Mouse (Mus musculus) heart, embryonic 16.5 days (tissue): Measurements from ENCODE around the gene Astl. TPM values are rescaled to one million over a fixed set of nuclear protein-coding genes. Genes with fewer than 3 reads are reported as not detected.

Source experiments
- ATAC-seq: fragments of 200-750 bp; cut with Nextera tagmentation; replicated peaks from 2 replicates; pipeline ENCODE4 v1.8.0; 2017; ENCODE audit warnings: moderate number of reproducible peaks; ENCODE audit not compliant: insufficient read depth, low FRiP score; ENCODE audit errors: extremely low read depth
- H3K27ac ChIP-seq: fragments of 300-500 bp; sonication (generic); 2 replicates; pipeline ENCODE4 v1.5.1; 2014; ENCODE audit warnings: mild to moderate bottlenecking, low read length, control low read depth, moderate library complexity
- H3K27me3 ChIP-seq: fragments of 300-500 bp; sonication (generic); 2 replicates; pipeline ENCODE4 v1.6.1; 2014; ENCODE audit warnings: low read length, mixed read lengths; ENCODE audit not compliant: control insufficient read depth, insufficient read depth
- H3K36me3 ChIP-seq: fragments of 300-500 bp; sonication (generic); 2 replicates; pipeline ENCODE4 v1.6.1; 2014; ENCODE audit not compliant: control insufficient read depth, insufficient read depth
- H3K4me1 ChIP-seq: fragments of 300-500 bp; sonication (generic); 2 replicates; pipeline ENCODE4 v1.6.1; 2014; ENCODE audit warnings: low read length, mixed read lengths; ENCODE audit not compliant: control insufficient read depth, insufficient read depth
- H3K4me2 ChIP-seq: fragments of 300-500 bp; sonication (generic); 2 replicates; pipeline ENCODE4 v1.6.1; 2014; ENCODE audit warnings: low read depth, mild to moderate bottlenecking, control low read depth, low read length
- H3K4me3 ChIP-seq: fragments of 300-500 bp; sonication (generic); 2 replicates; pipeline ENCODE4 v1.5.1; 2014; ENCODE audit warnings: mild to moderate bottlenecking, control low read depth, low read length
- H3K9ac ChIP-seq: fragments of 300-500 bp; sonication (generic); 2 replicates; pipeline ENCODE4 v1.6.1; 2014; ENCODE audit warnings: low read length, control low read depth
- H3K9me3 ChIP-seq: fragments of 300-500 bp; sonication (generic); replicated peaks from 2 replicates; pipeline ENCODE4 v1.6.1; 2016; ENCODE audit warnings: low read length; ENCODE audit not compliant: control insufficient read depth
- WGBS: fragments of 180-500 bp; shearing (Covaris S2); extraction: QIAGEN DNeasy Blood & Tissue Kit; methylation state at CpG from one replicate; pipeline ENCODE4 v1.1.7; 2014; 5-methylcytosine and 5-hydroxymethylcytosine counted together
- polyA plus RNA-seq: library from polyadenylated mRNA; unstranded; fragments of >200 nt; fragmentation: Nextera tagmentation; extraction: Ambion mirVana; gene quantifications from 2 replicates; pipeline ENCODE4 v1.2.1, GENCODE M21; 2015

Astl gene
- polyA plus RNA-seq, 1 experiment from 2014 or later = not detected

DNA sequence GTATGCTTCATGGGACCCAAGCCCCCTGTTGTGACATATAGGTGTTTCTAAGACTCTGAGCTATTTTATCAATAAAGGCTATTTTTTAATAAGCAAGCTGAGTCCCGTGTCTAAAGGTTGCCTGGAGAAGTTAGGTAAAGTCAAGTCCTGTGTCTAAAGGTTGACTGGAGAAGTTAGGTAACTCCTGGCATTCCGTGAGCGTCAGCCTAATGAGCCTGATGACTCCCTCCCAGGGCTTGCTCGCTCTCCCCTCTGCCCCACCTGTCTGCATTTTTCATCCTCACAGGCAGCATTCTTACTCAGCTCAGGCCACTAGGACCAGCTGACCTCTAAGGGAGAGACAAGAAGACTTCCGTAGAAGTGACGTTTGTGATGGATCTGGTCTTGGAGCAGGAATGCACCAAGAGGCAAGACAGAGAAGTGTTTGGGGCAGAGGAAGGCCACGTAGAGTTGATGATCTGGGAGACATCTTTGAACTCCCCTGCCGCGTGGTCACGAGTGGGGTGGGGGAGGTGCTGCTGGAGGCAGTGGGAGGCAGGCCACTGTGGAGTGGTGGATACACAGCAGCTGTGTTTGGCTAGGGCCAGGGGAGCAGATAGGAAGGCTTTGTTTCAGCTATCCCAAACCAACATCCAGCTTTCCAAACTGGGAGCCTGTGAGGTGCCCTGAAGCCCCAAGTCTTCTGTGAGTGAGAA lies 28.8 kb downstream of the Astl start:
- H3K4me1 ChIP-seq = peaks cover 30% of the 10 kb centered on the region
- peaks cover 42% of the 10 kb centered on the region for H3K27me3 ChIP-seq
- no peak overlapping the region for H3K4me2 ChIP-seq
- no peak overlapping the region for H3K4me3 ChIP-seq
- no peaks in the 10 kb centered on the region for H3K36me3 ChIP-seq
- WGBS = 45% methylated on average over 10 of the region's 10 CpGs
- no peaks in the 10 kb centered on the region for H3K9me3 ChIP-seq
- H3K9ac ChIP-seq = no peak overlapping the region
- no peak overlapping the region for H3K27ac ChIP-seq
- ATAC-seq = no peak

DNA sequence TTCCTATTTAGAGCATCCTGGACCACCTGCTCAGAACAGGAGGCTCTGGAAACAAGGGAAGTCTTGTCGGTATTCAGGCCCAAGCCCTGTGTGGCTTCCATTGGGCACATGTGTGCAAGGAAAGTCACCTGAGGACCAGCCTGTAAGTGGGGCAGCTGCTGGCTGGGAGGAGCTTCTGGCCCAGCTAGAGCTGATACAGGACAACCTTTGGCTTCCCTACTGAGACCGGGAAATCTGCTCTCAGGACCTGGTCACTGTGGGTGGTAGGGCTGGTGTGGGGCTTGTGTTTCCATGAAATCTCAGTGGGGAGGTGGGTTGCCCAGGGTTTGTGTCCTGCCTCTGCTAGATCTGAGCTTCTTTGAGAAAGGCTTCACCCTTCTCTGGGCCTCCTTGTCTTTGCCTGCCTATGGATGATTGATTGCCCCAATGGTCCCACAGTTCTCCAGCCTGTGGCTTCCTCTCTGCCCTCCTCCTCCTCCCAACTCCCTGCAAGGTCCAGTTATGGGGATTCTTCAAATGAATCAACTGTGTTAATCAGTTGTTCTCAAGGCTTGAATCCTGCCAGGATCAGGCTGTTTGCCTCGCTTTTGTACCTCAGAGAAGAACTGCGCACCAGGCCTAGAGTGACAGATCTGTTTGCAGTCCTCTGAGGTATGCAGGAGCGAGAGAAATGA lies 31.4 kb downstream of the Astl start:
- no peak for ATAC-seq
- Histone ChIP-seq H3K4me3 (no peak overlapping the region), H3K4me2 (no peak overlapping the region), H3K36me3 (no peaks in the 10 kb centered on the region), H3K9me3 (no peaks in the 10 kb centered on the region), H3K27ac (no peak overlapping the region), H3K4me1 (peaks cover 21% of the 10 kb centered on the region), H3K27me3 (peaks cover 18% of the 10 kb centered on the region), H3K9ac (no peak overlapping the region)
- 63% methylated on average over 5 of the region's 5 CpGs for WGBS

DNA sequence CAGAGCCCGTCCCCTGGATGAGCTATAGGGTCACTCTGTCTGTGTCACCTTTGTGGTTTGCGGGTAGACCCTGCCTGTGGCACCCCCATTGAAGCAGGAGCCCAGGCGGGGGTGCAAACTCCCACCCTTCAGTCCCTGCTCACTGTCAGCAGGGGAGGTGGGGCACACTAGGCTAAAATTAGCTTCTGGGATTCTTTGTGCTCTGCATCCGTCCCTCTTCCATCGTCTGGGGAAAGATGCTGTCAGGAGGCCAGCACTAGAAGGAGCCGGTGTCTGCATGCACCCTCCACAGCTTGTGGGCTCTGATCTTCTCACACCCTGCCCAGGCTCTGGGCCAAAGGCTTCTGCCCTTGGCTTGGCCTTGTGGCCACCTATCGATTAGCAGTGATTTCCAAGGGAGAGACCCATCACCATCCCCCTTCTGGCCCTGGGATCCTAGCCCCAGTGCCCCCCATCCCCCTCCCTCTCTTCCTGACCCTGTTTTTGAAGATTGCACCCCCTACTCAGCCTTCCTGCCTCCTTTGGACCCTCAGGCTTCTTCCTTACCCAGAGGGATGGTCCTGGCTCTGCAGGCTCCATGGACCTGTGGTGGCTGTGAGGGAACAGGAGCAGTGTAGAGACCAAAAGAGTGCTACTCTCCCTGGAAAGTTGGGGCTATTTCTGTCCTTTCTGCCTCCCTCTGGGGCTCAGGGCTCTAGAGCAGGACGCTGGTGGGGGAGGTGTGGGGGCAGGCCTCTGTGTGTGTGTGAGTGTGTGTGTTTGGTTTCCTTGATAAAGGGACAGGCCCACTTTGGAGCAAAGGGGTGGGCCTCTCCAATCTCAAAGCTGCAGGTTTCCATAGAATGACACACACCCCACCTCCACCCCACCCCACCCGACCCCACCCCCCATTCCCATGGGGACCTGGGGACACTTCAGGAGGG lies 32.4 kb downstream of the Astl start:
- H3K27me3 ChIP-seq = peaks cover 9% of the 10 kb centered on the region
- H3K4me2 ChIP-seq = peak overlapping the region; percentile 35
- peak overlapping the region; percentile 68 for H3K27ac ChIP-seq
- ATAC-seq = 0 out of 2 replicates have a peak, but pooled peaks have one; percentile 15
- peak overlapping the region; percentile 54 for H3K9ac ChIP-seq
- H3K4me3 ChIP-seq = no peak overlapping the region
- no peaks in the 10 kb centered on the region for H3K9me3 ChIP-seq
- peaks cover 29% of the 10 kb centered on the region for H3K4me1 ChIP-seq
- 20% methylated on average over 9 of the region's 9 CpGs for WGBS
- no peaks in the 10 kb centered on the region for H3K36me3 ChIP-seq

DNA sequence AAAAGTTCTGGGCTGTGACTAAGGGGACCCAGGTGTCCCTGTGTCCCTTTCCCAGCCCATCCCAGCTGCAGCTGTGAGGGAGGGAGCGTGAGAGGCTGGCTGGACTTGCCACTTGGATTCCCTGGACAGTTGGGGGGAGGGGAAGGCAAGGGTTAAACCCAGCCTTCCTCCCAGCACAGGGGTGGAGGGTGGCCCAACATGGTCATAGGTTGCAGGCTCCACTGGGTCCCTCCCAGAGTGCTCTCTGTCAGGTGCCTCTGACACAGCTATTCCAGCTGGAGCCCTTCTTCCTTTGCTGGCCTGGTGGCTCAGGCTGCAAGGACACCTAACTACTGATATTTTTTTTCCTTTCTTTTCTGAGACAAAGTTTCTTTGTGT lies 33.0 kb downstream of the Astl start:
- peaks cover 2% of the 10 kb centered on the region for H3K27me3 ChIP-seq
- H3K27ac ChIP-seq = no peak overlapping the region
- peak overlapping the region; percentile 54 for H3K9ac ChIP-seq
- H3K36me3 ChIP-seq = no peaks in the 10 kb centered on the region
- no peak overlapping the region for H3K4me2 ChIP-seq
- WGBS = 86% methylated on average over 1 of the region's 1 CpGs
- ATAC-seq = peak; percentile 41; the same call in 1 of the 2 replicates
- no peaks in the 10 kb centered on the region for H3K9me3 ChIP-seq
- H3K4me3 ChIP-seq = no peak overlapping the region
- H3K4me1 ChIP-seq = peaks cover 30% of the 10 kb centered on the region

DNA sequence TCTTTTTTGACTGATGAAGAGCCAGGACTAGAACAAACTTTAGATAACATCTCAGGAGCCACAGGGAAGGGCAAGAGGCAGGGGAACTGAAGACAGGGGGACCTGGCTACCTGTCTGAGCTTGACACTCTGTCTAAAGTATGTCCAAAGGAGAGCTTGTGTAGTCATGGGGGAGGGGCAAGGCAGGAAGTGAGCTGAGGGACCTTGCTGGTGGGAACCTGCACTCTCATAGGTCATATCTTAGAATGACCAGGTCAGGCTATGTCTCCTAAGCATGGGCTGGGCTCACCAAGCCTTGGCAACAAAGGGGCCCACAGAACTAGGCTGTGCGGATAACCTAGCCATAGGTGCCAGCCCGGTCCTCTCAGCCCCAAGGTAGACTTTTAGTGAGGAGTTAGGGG lies 33.6 kb downstream of the Astl start:
- Histone ChIP-seq H3K9me3 (no peaks in the 10 kb centered on the region), H3K36me3 (no peaks in the 10 kb centered on the region), H3K4me1 (peaks cover 30% of the 10 kb centered on the region), H3K27me3 (no peaks in the 10 kb centered on the region; the same call in none of the 2 replicates), H3K4me3 (no peak overlapping the region), H3K9ac (no peak overlapping the region), H3K4me2 (no peak overlapping the region), H3K27ac (no peak overlapping the region)
- no peak for ATAC-seq
- 95% methylated on average over 2 of the region's 2 CpGs for WGBS

DNA sequence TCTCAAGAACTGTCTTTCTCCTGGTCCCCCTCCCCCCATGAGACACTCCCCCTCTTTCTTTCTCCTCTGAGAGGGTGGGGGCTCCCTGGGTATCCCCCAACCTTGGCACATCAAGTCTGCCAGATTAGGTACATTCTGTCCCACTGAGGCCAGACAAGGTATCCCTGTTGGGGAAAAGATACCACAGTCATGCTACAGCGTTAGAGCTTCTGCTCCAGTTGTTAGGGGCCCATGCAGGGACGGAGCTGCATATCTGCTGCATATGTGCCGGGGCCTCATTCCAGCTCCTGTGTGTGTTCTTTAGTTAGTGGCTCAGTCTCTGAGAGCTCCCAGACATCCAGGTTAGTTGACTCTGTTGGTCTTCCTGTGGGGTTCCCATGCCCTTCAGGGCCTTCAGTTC lies 35.7 kb downstream of the Astl start:
- H3K4me1 ChIP-seq = peaks cover 39% of the 10 kb centered on the region

DNA sequence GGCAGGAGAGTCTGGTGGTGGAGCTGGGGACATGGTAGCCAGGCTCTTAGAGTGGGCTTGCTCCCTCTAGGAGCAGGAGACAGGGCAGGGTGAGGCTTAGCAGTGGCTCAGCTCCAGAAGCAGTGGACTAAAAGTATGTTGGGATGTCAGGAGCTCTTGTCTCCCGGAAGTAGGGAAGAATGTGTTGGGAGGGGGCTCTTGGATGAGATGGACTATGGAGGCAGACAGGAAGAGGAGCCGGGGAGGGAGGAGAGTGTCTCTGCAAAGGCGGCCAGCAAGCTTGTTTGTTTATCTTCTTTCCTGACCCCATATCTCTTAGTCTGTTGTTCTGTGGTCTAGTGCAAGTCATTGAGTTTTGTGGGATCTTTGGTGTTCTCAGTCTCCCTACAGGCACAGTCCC lies 36.6 kb downstream of the Astl start:
- Histone ChIP-seq H3K27me3 (no peaks in the 10 kb centered on the region), H3K4me2 (no peak overlapping the region), H3K9me3 (no peaks in the 10 kb centered on the region), H3K4me1 (peaks cover 42% of the 10 kb centered on the region), H3K36me3 (no peaks in the 10 kb centered on the region), H3K9ac (no peak overlapping the region), H3K27ac (no peak overlapping the region), H3K4me3 (no peak overlapping the region)
- WGBS = 41% methylated on average over 3 of the region's 3 CpGs
- ATAC-seq = no peak

More for the DNA sequence above, 35.7 kb downstream of the Astl start:
- no peaks in the 10 kb centered on the region for H3K36me3 ChIP-seq
- no peaks in the 10 kb centered on the region for H3K27me3 ChIP-seq
- no peak for ATAC-seq
- WGBS = 77% methylated on average over 3 of the region's 3 CpGs
- H3K4me2 ChIP-seq = no peak overlapping the region
- H3K27ac ChIP-seq = no peak overlapping the region
- no peak overlapping the region for H3K9ac ChIP-seq
- H3K9me3 ChIP-seq = no peaks in the 10 kb centered on the region
- no peak overlapping the region for H3K4me3 ChIP-seq

DNA sequence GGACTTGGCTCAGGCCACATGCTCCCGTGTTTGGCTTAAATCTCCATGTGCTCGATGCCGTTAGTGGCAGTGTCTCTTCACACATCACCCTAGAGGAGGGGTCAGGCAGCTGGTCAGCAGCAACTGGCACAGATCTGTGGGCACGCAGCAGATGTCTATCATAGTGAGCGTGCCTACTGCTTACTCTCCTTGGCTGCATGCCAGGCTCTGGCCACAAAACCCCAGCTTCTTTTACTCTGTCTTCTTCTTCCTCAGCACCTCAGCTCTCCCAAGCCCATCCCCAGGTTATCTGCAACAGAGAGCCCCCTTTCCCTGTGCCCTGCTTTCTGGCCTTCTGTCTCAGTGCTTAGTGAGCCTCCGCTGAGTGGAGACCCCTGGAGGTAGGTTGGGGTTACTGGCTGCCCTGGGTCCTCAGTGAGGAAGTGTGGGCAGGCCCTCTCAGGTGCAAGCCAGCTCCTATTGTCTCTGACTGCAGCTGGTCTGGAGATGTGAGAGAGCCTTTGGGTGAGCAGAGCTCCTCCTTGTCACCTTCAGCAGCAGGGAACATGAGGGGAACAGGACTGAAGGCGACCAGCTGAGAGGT lies 37.4 kb downstream of the Astl start:
- Histone ChIP-seq H3K27me3 (no peaks in the 10 kb centered on the region), H3K4me1 (peaks cover 36% of the 10 kb centered on the region)

More for the DNA sequence above, 37.4 kb downstream of the Astl start:
- Histone ChIP-seq H3K36me3 (no peaks in the 10 kb centered on the region), H3K9me3 (no peaks in the 10 kb centered on the region), H3K4me2 (no peak overlapping the region), H3K4me3 (no peak overlapping the region), H3K27ac (no peak overlapping the region), H3K9ac (no peak overlapping the region; the same call in 1 of the 2 replicates)
- WGBS = 39% methylated on average over 7 of the region's 7 CpGs
- no peak for ATAC-seq
